Mouse (Mus musculus) ES-CJ7 (cell line): ENCODE measurements around the gene Ube2o.

Experiments used
- DNase-seq: peaks from one replicate; pipeline ENCODE4 v3.0.0; 2011; ENCODE audit warnings: low read depth, low spot score

Ube2o gene

GRCm38 (mm10) chr11:116488207-116488606, 93.0 kb downstream of the Ube2o start:
- peak; percentile 63 for DNase-seq
